Mouse (Mus musculus) embryonic fibroblast, embryonic 13.5 days (primary cell): Measurements from ENCODE around the gene Enox1.

ENCODE experiments used
- CTCF ChIP-seq: IDR thresholded peaks from 2 replicates; pipeline ENCODE4 v1.5.1; 2011; ENCODE audit warnings: mild to moderate bottlenecking, control low read depth, low read length, moderate library complexity, borderline replicate concordance; ENCODE audit not compliant: insufficient read depth
- POLR2A ChIP-seq: IDR thresholded peaks from 2 replicates; pipeline ENCODE4 v1.6.1; 2011; ENCODE audit warnings: low read depth, mild to moderate bottlenecking, control low read depth, low read length, moderate library complexity

- TF ChIP-seq CTCF (no peak), POLR2A (no peak)
Observed at GRCm38 (mm10) chr14:77541925-77542324, 385.4 kb downstream of the Enox1 start.
